Mouse (Mus musculus): ENCODE data around the gene Abhd2.
A peak's percentile ranks its signal among the peaks of the same experiment; 100 is the strongest.

Abhd2 gene

DNA sequence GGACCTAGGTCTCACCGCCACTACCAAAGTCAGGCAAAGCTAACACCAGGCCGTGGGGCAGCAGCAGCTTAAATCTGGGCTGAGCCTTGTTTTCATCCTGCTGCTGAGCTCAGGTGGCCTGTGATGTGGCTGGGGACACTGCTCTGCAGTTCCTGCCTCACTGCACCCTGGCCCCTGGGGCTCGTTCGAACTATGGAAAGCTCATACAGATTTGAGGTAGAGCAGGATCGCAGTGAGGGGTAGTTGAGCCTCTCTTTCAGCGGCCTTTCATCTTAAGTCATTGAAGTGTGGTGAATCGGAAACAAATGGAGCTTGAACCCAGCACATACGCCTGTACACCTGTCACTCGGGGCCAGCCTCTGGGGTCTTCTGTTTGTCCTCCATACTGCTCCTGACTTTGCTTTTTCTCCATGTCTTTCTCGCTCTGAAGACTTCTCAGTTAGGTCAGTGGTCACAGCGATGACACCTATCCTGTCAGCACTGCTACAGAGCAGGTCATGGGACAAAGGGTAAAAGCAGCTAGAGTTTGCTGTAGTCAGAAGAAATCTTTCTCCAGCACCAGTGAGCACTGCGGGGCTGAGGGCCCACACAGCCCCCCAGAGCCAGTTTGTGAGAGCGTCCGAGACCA is 20.7 kb downstream of the Abhd2 start:
- DNase-seq (ENCODE audit: low spot score): no peak

DNA sequence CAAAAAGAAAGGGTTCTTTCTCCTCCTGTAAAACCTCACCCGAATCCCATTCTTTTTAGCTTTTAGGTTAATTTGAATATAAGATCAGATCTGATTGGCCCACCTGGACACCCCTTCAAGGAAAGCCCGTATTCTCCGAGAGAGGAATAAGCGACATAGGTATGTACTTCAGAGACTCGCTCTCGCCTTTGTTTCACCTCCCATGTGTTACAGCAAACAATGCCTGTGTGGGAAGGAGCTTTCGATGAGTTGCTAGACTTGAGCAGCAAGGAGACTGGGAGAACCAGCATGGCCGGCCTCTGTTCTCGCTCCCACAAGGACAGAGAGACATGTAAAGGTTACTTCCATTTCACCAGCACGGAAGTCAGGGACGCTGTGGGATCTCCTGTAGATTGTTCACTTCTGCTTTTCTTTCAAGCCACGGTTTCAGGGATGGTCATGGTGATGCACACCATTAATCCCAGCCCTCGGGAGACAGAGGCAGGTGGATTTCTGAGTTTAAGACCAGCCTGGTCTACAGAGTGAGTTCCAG is 21.5 kb downstream of the Abhd2 start:
- DNase-seq (ENCODE audit: low spot score): no peak

DNA sequence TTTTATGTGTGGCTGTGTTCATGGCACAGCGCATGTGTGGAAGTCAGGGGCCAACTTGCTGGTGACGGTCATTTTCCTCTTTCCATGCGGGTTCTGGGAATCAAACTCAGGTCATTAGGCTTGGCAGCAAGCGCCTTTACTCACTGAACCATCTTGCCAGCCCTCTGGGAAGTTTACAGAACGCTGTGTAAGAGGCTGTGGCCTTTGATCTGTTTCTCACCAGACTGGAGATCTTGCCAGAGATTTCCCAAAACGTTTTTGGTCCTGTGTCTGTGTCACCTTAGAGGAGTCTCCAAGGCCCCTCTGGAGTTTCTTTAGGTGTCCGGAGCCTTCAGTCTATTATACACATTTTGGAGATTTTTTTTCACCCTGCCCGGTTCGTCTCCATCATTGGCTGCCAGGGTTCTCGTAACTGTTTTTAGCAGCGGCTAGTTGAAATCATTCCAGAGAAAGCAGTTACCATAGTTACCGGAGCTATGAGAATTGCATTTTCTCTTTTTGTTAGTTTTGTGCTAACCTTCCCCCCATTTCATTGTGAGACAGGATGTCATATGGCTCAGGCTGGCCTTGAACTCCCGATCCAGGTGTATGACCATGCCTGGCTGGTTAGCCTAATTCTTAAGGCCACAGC is 22.3 kb downstream of the Abhd2 start:
- no peak for DNase-seq (ENCODE audit: low spot score)

DNA sequence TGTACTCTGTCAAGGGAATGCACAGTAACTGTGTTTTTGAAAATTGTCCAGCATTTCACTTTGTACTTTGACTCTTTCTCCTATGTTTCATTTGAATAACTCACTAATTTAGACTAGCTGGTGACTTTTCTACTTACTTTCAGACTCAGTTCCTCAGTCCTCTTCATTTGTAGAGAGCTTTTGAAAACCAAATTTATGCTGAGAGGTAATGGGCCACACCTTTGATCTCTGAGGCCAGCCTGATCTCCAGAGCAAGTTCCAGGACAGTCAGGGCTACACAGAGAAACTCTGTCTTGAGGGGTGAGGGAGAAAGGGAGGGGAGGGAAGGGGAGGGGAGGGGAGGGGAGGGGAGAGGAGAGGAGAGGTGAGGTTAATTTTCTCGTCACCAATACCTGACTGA is 25.7 kb downstream of the Abhd2 start:
- no peak for DNase-seq (ENCODE audit: low spot score)

DNA sequence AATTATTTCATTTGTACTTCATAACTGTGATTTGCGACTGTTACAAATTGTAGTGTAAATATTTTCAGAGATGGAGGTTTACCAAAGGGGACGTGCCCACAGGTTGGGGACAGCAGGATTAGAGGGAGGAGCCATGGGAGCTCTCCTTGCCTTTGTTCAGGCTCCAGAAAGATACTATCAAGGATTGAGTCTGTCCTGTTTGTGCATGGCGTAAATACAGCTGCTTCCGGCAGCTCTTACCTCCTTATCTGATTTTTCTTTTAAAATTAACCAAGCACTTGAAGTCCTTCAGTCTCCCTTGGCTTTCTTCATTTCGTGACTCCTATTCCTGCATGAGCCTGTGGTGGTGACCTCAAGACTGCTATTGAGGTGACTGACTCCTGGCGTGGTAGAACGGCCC is 26.5 kb downstream of the Abhd2 start:
- no peak for DNase-seq (ENCODE audit: low spot score)

DNA sequence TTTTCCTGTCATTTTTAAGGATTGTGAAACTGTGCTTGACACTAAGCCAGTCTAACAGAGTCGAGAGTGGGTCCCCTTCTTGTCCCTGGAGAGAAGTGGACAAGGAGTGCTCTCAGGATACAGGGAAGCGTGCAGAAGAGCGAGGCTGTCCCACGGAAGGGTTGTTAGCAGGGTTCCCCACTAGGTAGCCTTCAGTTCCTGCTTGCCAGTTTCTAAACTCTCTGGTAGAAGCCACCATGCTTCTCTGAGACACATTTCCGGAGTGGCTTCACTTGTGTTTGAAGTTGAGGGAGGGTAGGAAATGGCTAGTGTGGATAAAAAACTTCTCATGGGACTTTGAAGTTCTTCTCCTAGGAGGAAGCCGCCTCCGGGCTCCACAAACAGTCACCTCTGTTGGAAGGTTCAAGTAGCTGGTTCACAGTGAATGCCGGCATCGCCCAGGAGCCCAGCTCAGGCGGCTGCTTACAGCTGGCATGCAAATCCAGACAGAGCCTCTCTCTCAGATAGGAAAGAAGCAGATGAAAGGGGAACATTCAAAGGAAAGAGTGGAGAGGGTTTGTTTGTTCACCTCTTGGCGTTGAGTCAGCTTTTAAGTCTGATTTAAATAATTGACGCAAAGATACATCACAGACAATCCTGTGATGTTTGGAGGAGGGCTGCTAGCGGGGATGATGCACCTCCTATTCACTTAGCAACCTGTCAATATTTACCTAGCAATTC is 27.6 kb downstream of the Abhd2 start:
- DNase-seq (ENCODE audit: low spot score): no peak

DNA sequence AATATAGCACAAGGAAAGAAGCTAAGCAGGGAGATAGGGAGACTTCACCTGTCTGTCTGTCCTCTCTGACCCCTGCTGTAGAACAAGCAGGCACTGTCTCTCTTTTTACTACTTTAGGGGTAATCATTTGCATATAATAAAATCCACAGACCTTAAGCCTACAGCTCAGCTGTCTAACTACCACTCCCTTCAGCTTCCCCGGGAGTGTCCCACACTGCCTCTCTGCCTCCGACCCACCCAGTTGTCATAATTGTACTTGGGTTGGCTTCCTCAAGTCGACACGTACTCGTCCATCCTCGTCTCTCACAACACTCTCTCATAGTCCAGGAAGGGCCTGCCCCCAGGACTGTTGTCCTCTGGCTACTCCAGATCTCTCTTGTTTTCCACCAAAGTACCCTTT is 29.1 kb downstream of the Abhd2 start:
- no peak for DNase-seq (ENCODE audit: low spot score)

DNA sequence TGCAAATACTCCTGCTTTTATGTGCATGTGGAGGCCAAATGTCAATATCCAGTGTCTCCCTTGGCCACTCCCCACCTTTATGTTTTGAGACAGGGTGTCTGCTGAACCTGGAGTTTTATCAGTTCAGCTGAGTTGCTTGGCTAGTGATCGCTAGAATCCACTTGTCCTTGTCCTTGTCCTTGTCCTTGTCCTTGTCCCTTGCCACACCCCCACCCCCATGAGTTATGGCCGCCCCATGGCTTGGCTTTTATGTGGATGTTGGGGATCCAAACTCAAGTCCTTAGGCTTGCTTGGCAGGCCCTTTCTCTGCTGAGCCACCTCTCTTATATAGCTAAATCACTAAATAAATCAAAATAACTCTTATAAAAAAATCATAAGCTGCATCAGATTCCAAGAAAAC is 29.6 kb downstream of the Abhd2 start:
- no peak for DNase-seq (ENCODE audit: low spot score)

DNA sequence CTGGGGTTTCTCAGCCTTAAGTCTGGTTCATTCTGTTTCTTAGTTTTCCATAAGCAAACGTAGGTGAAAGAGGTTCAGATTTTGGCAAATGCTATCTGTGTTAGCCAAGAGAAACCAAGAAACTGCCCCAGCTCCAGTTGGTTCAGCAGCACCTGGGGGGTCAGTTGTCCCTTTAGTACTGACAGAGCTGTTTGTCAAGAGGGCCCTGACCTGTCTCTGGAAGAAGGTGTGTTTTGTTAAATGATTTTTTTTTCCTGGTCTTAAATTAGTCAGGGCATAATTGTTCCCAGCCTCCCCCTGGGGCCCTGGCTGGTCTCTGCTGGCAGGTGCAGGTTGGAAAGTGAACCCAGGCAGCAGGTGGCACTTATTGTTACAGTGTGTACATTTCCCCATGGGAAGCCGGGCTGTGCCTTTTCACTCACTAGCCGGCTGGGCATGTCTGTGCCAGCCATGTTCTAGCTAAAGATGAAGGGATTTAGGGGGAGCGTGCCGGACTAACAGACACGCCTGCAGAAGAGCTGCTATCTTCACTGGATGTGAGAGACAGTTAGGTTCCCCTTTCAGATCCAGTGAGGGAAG is 30.3 kb downstream of the Abhd2 start:
- no peak for DNase-seq (ENCODE audit: low spot score)

DNA sequence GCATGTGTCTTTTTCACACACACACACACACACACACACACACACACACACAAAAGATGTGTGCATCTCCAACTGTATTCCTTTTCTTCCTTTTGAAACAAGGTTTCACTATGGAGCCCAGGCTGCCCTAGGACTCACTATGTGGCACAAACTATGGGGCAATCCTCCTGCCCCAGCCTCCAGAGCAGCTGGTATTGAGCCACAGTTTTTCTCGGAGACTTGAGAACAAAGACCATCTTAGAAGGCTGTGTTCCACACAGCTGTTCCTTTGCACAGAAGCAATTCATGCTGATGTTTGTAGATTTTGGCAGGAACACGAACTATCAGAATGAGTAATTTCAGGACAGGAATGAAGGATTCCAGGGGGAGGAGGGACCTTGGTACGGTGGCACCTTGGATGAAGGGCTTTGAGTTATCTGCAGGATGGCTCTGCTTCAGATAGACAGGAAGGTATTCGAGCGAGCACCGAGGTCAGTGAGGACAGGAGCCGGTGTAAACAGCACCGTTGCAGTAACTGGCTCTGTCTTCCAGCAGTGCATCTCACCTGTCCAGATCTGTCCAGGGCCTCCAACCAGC is 35.5 kb downstream of the Abhd2 start:
- no peak for DNase-seq (ENCODE audit: low spot score)

DNA sequence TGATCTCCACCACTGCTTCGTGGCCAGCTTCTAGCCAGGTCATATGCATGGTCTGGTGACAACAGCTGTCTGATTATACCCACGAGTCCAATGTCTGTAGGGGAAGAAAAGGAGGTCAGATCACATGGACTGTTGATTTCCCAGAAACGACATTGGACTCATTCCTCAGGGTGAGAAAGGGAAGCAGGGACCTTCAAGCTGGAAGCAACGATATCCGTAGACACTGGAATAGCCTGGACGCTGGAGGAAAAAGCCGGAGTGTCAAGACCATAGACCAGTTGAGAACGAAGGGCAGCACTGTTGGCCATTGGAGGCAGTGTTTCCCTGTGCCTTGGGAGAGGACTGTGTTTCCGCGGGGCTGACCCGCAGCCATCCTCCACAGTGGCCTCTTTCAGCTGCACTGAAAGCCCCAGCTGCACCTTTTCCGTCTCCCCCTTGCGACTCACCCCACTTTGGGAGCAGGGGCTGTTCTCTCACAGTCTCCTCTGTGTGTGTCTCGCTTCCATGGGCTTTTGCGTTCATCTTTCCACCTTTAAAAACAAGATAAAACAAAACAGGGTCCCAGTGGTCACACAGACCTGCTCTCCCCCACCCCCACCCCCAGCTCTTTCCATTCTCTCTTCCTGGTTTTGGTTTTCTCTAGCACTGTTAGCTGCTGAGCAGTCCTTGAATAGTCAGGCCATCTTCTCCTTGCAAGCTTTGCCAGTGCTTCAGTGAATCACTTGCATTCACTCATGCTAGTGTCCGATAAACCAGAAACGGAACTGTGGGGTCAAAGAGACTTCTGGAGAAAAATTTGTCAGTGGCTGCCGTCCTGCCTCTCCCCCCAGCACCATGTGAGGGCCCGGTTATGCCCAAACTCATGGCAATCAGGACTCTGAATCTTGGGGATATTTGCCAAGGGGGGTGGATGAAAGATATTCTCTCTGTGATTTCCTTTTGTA is 36.5 kb downstream of the Abhd2 start:
- DNase-seq (ENCODE audit: low spot score): peak; percentile 54

DNA sequence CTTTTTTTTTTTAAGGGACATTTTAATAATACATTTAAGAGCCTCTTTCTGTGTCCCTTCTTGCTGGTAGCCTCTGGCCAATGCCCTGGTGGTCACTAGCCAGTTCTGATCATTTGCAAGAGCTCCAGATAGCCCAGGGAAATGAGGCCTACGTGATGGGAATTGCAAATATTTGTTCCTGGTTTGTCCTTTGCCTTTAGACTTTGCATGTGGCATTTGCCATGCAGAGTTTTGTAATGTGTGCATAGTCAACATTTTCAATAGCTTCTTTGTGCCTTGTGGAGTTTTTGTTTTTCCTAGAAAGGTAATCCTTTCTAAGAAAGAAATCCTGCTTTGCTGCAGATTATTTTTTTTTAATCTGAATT is 37.2 kb downstream of the Abhd2 start:
- no peak for DNase-seq (ENCODE audit: low spot score)

DNA sequence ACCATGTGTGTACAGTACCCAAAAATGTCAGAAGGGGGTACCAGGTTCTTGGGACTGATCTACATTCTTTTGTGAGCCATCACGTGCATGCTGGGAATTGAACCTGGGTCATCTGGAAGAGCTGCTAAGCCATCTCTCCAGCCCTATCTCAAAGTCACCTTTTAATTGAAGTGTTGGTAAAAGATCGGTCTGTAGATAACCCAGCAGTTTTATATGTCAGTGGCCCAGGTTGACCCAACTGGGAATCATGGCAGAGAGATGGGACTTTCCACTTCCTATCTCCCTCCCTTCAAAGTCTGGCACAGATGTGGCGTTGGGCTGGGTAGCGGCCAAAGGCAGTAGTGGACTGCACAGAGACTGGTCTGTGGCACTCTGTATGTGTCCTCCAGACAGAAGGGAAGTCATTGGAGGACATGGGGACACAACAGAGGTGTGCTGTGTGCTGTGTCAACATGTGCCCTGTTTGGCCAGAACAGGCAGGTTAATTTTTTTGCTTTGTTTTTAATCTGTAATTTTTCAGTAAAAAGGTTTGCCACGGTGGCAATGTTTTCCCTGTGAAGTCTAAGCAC is 38.5 kb downstream of the Abhd2 start:
- no peak for DNase-seq (ENCODE audit: low spot score)

DNA sequence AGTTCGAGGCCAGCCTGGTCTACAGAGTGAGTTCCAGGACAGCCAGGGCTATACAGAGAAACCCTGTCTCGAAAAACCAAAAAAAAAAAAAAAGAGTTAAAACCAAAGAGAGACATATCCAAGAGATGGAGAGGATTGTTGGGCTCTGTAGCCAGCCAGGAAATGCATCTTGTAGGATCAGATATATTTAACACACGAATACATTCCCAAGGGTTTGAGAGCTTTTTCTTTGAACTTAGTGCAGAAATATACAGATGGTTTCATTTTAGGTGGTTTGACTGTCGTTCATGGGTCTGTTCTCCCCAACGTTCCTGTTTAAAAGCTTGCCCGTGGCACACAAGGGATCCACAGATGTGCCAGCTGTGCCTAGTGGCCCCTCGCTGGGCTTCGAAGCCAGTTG is 39.2 kb downstream of the Abhd2 start:
- no peak for DNase-seq (ENCODE audit: low spot score)

DNA sequence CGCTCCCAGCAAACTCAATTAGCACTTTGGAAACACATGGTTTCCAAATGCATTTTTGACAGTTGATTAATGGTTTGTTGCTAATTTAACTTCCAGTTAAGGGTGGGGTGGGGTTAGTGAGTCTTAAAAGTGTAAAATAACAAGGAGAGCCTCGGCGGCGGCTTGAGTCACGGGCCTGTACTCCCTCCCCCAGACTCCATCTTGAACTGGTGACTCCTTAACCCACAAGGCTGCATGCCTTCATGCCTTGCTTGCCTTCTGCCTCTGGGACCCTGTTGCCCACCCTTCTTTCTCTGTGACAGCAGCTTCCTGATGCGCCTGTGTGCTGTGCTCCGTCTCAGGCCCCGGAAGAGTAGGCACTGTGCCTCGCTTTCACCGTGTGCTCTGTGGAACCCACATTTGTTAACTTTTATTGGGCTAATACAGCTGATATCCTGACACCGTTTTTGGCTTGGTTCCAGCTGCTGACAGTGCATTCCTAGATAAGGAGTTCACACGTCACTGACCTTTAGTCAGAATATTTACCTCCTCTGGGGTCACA is 40.6 kb downstream of the Abhd2 start:
- peak; percentile 56 for DNase-seq (ENCODE audit: low spot score)

DNA sequence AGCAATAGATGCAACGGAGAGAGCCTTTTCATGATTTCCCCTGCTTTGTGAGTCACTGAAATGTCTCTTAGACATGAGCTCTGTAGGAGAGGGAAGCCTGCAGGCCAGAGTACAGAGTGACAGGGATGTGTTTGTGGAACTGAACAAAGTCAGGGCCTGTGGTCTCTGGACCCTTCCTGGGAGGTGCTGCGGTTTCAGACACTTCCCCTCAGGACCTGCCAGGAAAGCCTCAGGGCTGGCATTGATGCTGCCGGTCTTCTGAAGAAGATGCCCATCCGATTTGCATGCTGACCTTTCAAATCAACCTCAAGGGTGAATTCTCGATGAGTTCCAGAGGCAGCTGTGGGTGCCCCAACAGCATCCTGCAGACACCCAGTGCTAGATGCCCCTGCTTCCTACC is 41.5 kb downstream of the Abhd2 start:
- no peak for DNase-seq (ENCODE audit: low spot score)

DNA sequence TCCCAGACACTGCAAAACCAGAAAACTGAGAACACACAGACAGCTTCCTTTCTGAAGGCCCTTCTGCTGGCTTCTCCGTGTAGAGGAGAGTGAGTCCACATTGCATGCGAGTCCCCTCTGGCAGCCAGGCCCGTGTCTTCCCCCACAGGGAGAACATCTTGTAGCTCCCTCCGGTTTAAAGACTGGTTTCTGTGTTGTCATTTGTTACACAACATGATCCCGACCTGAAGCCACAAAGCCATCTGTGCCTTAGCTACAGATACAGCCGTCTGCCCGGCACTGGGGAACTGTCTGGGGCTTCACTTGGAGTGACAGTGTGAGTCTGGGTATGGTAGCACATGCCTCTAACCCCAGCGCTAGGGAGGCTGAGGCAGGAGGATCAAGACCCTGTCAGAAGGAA is 42.1 kb downstream of the Abhd2 start:
- no peak for DNase-seq (ENCODE audit: low spot score)

DNA sequence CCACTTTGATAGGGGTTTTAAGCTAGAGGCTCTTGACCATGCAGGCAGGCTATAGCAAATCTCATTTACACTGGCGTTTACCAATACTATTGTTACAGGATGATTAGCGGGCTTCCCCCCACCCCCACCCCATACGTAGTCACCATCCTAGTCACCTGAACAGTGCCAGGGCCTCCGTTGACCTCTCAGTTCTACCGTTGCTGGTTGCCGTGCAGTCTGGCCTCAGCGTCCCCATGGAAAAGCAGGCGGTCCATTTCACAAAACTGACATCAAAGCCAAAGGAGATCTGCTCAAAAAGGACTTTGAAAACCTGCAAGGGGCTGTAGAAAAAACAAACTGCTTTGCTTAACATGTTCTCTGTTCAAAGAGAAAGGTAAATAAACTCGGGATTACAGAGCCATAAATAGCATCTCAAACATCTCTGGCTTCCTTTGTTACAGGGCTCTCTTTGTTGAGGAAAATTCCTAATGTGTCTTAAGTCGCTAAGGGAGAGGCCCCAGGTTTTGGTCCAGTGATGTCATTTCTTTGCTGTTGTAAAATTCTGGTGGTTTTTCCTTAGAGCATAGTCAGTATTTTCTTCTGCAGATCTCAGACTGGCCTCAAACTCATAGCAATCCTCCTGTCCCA is 43.2 kb downstream of the Abhd2 start:
- peak; percentile 26 for DNase-seq (ENCODE audit: low spot score)

DNA sequence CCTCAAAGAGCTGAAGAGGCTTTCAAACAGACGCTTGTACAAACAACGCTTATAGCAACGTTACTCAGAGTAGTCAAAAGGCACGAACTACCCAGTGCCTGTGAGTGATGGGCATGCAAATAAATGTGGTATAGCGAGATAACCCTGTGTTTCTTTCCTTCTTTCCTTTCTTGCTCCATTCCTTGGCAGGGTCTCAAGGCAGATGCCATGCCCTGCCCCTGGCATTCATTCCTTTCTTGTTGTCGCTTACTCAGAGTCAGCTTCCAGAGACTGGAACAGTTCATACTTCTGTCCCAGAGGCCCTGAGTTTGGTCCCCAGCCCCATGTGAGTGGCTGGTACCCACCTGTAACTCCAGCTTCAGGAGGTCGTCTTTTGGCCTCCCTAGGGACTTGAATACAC is 44.6 kb downstream of the Abhd2 start:
- DNase-seq (ENCODE audit: low spot score): no peak

DNA sequence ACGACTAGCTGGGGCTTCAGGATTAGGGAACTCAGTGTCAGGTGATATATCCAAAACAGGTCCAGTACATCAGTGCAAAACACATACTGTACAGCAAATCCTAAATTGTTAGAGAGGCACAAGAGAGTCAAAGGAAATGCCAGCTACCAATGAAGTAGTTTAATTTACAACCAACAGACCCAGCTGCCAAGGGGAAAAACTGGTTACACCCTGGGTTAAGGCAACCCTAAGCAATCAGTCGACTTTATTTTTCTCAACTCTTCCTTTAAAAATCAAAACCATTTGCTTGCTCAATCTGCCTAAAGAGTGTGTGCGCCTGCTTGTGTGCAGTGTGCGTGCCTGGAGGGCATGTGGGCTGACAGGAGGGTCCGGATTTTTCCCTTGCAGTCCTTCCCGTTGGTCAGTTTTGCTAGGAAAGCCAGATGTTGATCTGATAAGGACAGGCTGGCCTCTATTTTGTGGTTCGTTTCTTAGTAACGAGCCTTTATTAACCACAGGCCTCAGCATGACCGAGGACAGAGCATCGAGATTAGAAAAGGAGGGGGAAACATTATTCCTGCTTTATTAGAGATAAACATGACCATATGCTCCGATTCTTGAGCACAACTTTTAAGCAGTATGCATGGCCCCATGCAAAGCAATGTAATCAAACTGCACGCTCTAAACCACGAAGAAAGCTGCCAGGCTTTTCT is 45.3 kb downstream of the Abhd2 start:
- DNase-seq (ENCODE audit: low spot score): peak; percentile 59

All from embryo, embryonic 10 days (tissue).